Mouse (Mus musculus) right cerebral cortex, postnatal 4 days (tissue): ENCODE data around the gene Npy4r.
A peak's percentile ranks its signal among the peaks of the same experiment; 100 is the strongest.

Experiments used
- DNase-seq: peaks from one replicate; pipeline ENCODE4 v3.0.0-alpha.2; 2022

Npy4r gene

GRCm38 (mm10) chr14:34119046-34119723, 33.1 kb downstream of the Npy4r start:
- no peak for DNase-seq

GRCm38 (mm10) chr14:34114311-34114710, 38.0 kb downstream of the Npy4r start:
- DNase-seq, result no peak

- no peak for DNase-seq
Observed at GRCm38 (mm10) chr14:34107594-34107993, 44.7 kb downstream of the Npy4r start.

- DNase-seq, result peak; percentile 35
Observed at GRCm38 (mm10) chr14:34106389-34107062, 45.8 kb downstream of the Npy4r start.

- peak; percentile 49 for DNase-seq
Observed at GRCm38 (mm10) chr14:34104892-34105291, 47.4 kb downstream of the Npy4r start.

GRCm38 (mm10) chr14:34103855-34104254, 48.4 kb downstream of the Npy4r start:
- DNase-seq, result no peak

- no peak for DNase-seq
Observed at GRCm38 (mm10) chr14:34102601-34103000, 49.7 kb downstream of the Npy4r start, which contains the start of gene A630023A22Rik. Gene A630023A22Rik, minus strand, starts transcription at chr14:34102754.

- DNase-seq, result no peak
Observed at GRCm38 (mm10) chr14:34096161-34096560, 56.1 kb downstream of the Npy4r start.
